Mouse (Mus musculus) neural tube, embryonic 14.5 days (tissue): Measurements from ENCODE around the gene Hps6. TPM values are rescaled to one million over a fixed set of nuclear protein-coding genes. Genes with fewer than 3 reads are reported as not detected.

Source experiments
- ATAC-seq: fragments of 200-750 bp; cut with Nextera tagmentation; 2 replicates; pipeline ENCODE4 v1.8.0; 2017; ENCODE audit warnings: low read depth, mild to moderate bottlenecking, moderate TSS enrichment, moderate library complexity
- H3K27ac ChIP-seq: fragments of 300-500 bp; sonication (generic); 2 replicates; pipeline ENCODE4 v1.5.1; 2014; ENCODE audit warnings: low read depth, mild to moderate bottlenecking, control low read depth, low read length, moderate library complexity, mixed read lengths
- H3K27me3 ChIP-seq: fragments of 300-500 bp; sonication (generic); 2 replicates; pipeline ENCODE4 v1.6.1; 2014; ENCODE audit warnings: low read length; ENCODE audit not compliant: control insufficient read depth, insufficient read depth
- H3K36me3 ChIP-seq: fragments of 300-500 bp; sonication (generic); 2 replicates; pipeline ENCODE4 v1.6.1; 2014; ENCODE audit warnings: low read length, mixed read lengths; ENCODE audit not compliant: control insufficient read depth, insufficient read depth
- H3K4me1 ChIP-seq: fragments of 300-500 bp; sonication (generic); 2 replicates; pipeline ENCODE4 v1.6.1; 2014; ENCODE audit warnings: low read length; ENCODE audit not compliant: control insufficient read depth, insufficient read depth
- H3K4me2 ChIP-seq: fragments of 300-500 bp; sonication (generic); 2 replicates; pipeline ENCODE4 v1.6.1; 2014; ENCODE audit warnings: mild to moderate bottlenecking, low read depth, low read length, control low read depth
- H3K4me3 ChIP-seq: fragments of 300-500 bp; sonication (generic); 2 replicates; pipeline ENCODE4 v1.5.1; 2014; ENCODE audit warnings: low read depth, low read length, control low read depth, mixed read lengths
- H3K9ac ChIP-seq: fragments of 300-500 bp; sonication (generic); replicated peaks from 2 replicates; pipeline ENCODE4 v1.6.1; 2014; ENCODE audit warnings: low read depth, mild to moderate bottlenecking, control low read depth, low read length, mixed read lengths
- H3K9me3 ChIP-seq: fragments of 300-500 bp; sonication (generic); 2 replicates; pipeline ENCODE4 v1.6.1; 2016; ENCODE audit warnings: low read length; ENCODE audit not compliant: control insufficient read depth
- WGBS: fragments of 180-500 bp; shearing (Covaris S2); extraction: QIAGEN DNeasy Blood & Tissue Kit; methylation state at CpG from one replicate; pipeline ENCODE4 v1.1.7; 2014; 5-methylcytosine and 5-hydroxymethylcytosine counted together
- polyA plus RNA-seq: library from polyadenylated mRNA; unstranded; fragments of >200 nt; fragmentation: Nextera tagmentation; extraction: Ambion mirVana; gene quantifications from 2 replicates; pipeline ENCODE4 v1.2.1, GENCODE M21; 2014

The Hps6 gene
- polyA plus RNA-seq, 1 experiment from 2014 or later: 1.4 TPM

GRCm38 (mm10) chr19:46049129-46049528 is 45.8 kb downstream of the Hps6 start:
- peaks cover 5% of the 10 kb centered on the region for H3K4me1 ChIP-seq
- H3K27ac ChIP-seq: no peak overlapping the region
- no peak overlapping the region for H3K4me3 ChIP-seq
- H3K9me3 ChIP-seq: no peaks in the 10 kb centered on the region
- ATAC-seq: no peak
- H3K9ac ChIP-seq: no peak overlapping the region
- 65% methylated on average over 4 of the region's 4 CpGs for WGBS
- H3K36me3 ChIP-seq: no peaks in the 10 kb centered on the region
- no peak overlapping the region for H3K4me2 ChIP-seq
- H3K27me3 ChIP-seq: no peaks in the 10 kb centered on the region

GRCm38 (mm10) chr19:46050462-46050861 is 47.2 kb downstream of the Hps6 start:
- no peaks in the 10 kb centered on the region for H3K9me3 ChIP-seq
- no peak overlapping the region for H3K4me3 ChIP-seq
- no peak for ATAC-seq
- no peak overlapping the region for H3K27ac ChIP-seq
- H3K9ac ChIP-seq: no peak overlapping the region
- no peaks in the 10 kb centered on the region for H3K36me3 ChIP-seq
- 95% methylated on average over 2 of the region's 2 CpGs for WGBS
- no peak overlapping the region for H3K4me2 ChIP-seq
- H3K4me1 ChIP-seq: peaks cover 3% of the 10 kb centered on the region; the same call in 1 of the 2 replicates
- no peaks in the 10 kb centered on the region for H3K27me3 ChIP-seq

Other genes with a start within 250 kb of the Hps6 start
- gene Mgea5, start 219.7 kb upstream of the Hps6 start, polyA plus RNA-seq: 106 and 108 TPM in 2 replicates
- 17.2 and 20.4 TPM in 2 replicates for gene Kcnip2, start 187.4 kb upstream of the Hps6 start, polyA plus RNA-seq
- 21.7 and 22.5 TPM in 2 replicates for gene Armh3, start 5.0 kb upstream of the Hps6 start, polyA plus RNA-seq
- 21.7 and 29.3 TPM in 2 replicates for gene Pprc1, start 41.4 kb downstream of the Hps6 start, polyA plus RNA-seq
- 93.1 and 98.6 TPM in 2 replicates for gene Ldb1, start 41.7 kb downstream of the Hps6 start, polyA plus RNA-seq
- 61.4 and 61.7 TPM in 2 replicates for gene Nolc1, start 72.4 kb downstream of the Hps6 start, polyA plus RNA-seq
- gene Elovl3, start 128.4 kb downstream of the Hps6 start, polyA plus RNA-seq: not detected in 2 replicates
- gene Pitx3, start 144.8 kb downstream of the Hps6 start, polyA plus RNA-seq: not detected in 2 replicates
- gene Gbf1, start 149.0 kb downstream of the Hps6 start, polyA plus RNA-seq: 70.1 and 79.4 TPM in 2 replicates